Mouse (Mus musculus) small intestine, adult 2 months (tissue): ENCODE measurements around the gene Stim1.

Source experiments
- CTCF ChIP-seq: fragments of 200-500 bp; IDR thresholded peaks from 2 replicates; pipeline ENCODE4 v1.5.1; 2012; ENCODE audit warnings: low read depth, mild to moderate bottlenecking, control low read depth, inconsistent platforms, low read length, moderate library complexity, mixed read lengths; ENCODE audit not compliant: insufficient replicate concordance, insufficient read length; ENCODE audit errors: extremely low read depth
- POLR2A ChIP-seq: fragments of 200-500 bp; IDR thresholded peaks from 2 replicates; pipeline ENCODE4 v1.6.1; 2012; ENCODE audit warnings: low read depth, mild to moderate bottlenecking, control low read depth, inconsistent platforms, low read length, moderate library complexity

- TF ChIP-seq CTCF = no peak
- no peak for TF ChIP-seq POLR2A
These were observed 25.6 kb downstream of the Stim1 start for GRCm38 (mm10) chr7:102293234-102293633.
